Mouse (Mus musculus): ENCODE results near the gene Cfap73.

Gene Cfap73

DNA sequence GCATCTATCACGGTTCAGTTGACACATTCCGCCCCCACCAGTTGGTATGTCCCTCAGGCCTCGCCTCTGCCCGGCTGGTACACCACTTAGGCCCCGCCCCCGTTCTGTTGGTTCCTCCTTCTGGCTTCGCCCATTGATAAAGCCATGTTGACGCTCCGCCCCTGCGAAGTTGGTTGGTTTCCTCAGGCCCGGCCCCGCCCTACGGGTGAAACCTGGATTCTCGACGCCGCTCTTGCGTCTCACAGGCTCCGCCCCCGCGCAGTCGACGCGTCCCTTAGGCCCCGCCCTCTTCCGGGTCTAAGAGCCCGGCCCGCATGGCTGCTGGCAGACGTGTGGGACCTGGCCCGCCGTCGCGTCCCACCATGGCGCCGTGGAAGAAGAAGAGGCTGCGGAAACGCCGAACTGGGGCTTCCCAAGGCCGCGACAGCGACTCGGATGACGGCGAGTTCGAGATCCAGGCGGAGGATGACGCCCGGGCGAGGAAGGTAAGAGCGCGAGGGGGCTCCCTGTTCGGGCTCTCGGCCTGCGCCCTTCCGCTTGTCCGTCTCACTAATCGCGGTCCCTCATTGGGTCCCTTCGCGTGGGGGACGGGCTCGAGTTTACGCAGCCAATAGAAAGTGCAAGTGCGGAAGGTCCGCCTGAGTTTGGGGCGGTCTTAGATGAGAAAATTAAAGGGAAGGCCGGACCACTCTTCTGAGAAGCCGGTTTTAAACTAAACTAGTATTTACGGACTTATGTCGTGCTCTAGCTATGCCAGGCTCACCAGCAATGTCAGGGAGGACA lies 21.0 kb downstream of the Cfap73 start:
- DNase-seq (ENCODE audit: low spot score): peak; percentile 100

DNA sequence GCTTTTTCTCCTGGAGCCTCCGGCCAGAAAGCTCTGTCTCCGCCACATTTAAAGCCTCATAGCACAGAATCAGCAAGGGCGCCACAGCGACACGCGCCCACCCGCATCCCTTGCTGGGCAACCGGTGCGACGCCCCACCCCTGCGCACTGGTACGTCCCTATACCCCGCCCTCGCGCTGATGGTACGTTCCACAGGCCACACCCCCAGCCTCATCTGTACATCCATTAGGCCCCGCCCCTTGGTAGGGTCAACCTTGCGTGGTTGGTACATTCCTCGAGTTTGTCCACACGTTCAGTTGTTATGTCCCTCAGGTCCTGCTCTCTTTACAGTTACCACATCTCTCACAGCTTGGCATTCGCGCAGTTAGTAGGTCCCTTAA lies 21.6 kb downstream of the Cfap73 start, which contains the start of the genes Rita1 and Ddx54:
TSS of gene Rita1 (minus strand) at position 148 of the 380 bp plus-strand sequence.
TSS of gene Ddx54 (plus strand) at position 298 of the 380 bp plus-strand sequence.
- DNase-seq (ENCODE audit: low spot score): peak; percentile 99

DNA sequence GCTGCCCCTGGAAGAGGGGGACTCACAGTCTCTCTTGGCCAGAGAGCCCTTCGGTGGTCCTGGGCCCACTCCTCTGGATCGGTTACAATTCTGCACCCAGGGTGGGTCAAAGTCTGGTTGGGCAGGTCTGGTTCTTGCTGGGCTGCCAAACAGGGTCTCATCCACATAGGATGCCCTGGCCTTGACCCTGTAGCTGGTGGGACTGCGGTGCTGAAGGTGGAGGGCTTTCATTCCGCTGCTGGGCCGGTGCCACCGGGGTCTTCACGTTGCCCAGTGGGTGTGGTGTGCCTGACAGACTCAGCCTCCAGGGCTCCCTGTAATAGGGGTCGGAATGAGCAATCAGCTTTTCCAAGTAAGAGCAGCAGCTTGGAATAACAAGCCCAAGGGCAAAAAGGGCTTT lies 22.6 kb downstream of the Cfap73 start:
- no peak for DNase-seq (ENCODE audit: low spot score)

DNA sequence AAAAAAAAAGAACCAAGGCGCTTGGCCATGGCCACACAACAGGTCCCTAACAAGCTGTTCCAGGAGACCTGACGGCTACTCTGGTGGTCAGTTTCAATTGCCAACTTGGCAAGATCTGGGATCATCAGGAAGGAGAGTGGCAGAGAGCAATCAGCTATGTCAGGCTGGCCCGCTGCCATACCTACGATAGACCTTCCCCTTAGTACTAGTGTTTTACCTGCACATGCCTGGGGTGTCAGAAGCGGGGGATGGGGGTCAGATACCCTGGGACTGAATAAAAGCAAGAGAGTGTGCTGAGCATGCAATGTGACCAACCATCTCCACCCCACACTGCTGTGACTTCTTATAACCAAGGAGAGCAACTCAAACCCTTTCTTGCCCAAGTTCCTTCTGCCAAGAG lies 23.1 kb downstream of the Cfap73 start:
- no peak for DNase-seq (ENCODE audit: low spot score)

DNA sequence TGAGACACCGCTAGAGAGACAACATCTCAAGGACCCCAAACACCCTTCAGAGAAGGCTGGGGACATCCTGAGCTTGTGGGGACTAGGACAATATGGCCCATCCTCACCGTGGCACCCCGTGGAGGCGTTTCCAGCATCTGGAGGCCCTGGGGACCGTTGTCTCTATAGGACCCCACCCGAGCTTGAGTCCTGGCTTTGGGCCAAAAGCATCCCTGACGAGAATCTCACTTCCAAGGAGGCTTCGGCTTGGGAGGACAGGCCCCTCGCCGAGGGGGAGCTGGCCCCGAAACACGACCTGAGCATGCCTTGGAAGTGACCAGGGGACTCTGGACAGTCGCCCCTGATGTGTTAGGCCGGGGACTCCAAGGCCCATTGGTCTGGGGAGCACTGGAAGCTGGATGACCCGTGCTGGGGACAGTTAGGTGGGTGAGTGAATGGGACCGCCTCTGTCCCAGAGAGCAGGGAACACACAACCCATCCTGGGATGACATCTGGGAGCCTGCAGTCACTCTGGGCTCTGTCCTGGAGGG lies 24.7 kb downstream of the Cfap73 start:
- no peak for DNase-seq (ENCODE audit: low spot score)

DNA sequence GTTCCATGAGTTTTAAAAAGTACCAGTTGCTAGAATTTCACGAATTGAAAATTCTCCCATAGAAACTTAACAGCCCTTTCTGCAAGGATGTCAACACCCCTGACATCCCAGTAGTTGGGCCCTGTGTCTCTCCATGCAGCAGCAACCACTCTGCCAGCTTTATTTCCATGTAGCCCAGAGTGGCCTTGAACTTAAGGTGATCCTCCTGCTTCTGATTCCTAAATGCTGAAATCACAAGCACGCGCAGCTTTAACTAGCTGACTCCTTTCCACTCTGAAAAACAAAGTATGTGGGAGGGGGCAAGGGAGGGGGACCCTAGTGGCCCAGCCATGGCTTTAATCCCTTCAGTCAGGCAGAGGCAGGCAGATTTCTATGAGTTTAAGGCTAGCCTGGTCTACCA lies 26.7 kb downstream of the Cfap73 start:
- no peak for DNase-seq (ENCODE audit: low spot score)

DNA sequence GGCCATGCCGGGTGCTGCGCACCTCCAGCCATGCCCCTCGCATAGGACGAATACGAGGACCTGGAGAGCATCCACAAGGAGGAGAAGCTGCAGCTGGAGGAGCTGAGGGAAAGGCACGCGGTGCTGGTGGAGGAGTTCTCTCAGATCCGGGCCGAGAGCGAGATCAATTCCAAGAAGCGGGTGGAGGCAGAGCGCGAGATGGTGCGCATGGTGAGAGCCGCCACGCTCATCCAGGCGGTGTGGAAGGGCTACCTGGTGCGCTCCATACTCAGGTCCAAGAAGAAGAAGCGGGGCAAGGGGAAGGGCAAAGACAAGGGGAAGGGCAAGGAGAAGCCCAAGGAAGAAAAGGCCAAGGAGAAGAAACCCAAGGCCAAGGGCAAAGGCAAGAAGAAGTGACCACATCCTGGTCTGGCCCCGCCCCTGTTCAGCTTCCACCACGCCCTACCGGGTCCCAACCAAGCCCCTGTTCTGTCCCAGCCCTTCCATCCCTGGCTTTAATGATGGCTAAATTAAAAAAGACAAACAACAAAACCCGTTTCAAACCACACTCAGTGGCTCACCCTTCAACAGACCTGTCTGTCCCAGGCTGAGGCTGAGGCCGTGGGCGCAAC lies 27.3 kb downstream of the Cfap73 start:
- no peak for DNase-seq (ENCODE audit: low spot score)

DNA sequence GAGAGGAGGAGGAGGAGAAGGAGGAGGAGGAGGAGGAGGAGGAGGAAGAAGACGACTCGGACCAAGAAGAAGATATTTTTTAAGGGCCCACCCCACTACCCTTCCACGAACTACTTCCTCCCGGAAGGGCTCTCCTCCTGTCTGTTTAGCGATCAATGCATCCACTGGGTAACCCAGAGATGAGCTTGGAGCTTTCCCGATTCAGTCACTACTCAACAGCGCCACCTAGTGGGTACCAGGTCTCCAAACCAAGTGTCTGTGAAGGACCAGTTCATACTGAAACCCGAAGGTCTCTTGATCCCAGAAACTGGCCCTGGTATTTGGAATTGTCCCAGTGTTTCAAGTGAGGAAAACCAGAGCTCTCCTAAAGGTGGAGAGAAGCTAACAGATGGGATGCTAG lies 28.3 kb downstream of the Cfap73 start:
- peak; percentile 93 for DNase-seq (ENCODE audit: low spot score)

DNA sequence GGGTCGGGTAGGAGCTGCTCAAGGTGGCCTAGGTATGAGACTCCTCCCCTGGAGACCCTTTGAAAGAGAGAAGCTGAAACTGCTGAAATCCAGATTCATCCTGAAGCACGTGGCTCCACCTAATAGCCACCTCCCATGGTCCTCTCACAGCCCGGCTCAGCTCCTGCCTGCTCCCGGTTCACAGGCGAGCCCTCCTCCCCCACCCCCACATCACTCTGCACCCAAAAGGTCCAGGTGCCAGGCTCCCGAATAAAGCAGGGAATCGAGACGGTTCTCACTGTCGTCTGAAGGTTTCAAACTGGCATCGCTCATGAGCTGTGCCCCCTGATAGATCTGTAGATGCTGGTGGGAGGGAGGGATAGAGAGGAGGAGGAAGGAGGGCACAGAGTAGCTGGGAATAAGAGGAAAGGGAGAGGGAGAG lies 28.8 kb downstream of the Cfap73 start:
- DNase-seq (ENCODE audit: low spot score): no peak

DNA sequence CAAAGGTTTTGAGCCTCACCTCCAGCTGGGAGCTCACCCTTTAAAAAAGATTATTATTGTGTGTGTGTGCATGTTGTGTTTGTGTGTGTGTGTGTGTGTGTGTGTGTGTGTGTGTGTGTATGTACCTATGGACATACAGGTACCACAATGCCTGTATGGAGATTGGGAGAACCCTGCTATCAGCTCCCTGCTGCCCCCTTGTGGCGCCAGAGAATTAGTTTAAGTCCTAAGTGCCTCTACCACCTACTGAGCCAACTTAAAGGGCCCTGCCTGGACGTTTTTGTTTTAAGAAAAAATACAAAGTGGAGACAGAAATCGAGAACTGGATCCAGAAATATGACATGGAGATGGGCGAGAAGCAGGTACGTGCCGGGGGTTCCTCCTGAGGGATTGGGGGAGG lies 29.2 kb downstream of the Cfap73 start:
- peak; percentile 83 for DNase-seq (ENCODE audit: low spot score)

DNA sequence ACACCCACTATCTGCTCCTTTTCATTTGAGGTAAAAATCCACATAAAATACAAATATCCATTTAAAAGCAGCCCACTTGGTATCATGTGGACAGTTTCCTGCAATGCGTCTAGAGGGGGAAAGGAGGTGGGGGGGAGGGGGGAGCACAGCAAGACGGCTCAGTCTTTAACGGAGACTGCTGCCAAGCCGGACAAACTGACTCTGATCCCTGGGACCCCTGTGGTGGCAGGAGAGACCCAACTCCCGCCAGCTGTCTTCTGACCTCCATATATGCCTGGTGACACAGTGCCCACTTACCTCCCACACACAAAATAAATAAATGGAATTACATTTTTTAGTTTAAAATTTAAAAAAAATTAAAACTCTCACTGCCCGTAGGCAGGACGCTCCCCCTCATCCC lies 30.5 kb downstream of the Cfap73 start:
- DNase-seq (ENCODE audit: low spot score): no peak

DNA sequence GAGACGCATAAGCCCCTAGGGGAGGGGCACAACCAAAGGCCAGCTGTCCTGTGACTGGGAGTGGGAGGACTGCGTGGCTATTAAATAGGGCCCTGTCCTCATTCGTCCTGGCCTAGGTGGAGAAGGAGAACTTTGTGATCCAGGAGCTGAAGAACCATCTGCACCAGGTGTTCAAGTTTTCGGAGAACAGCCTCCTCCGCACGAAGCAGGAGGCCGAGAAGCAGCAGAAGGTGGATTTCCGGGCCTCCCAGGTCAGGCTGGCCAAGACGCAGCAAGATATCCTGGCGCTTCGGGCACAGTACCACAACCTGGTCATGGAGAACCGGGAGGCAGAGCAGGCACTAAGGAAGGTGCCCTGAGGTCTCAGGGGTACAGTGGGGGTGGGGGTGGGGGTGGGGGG lies 31.8 kb downstream of the Cfap73 start:
- DNase-seq (ENCODE audit: low spot score): no peak

DNA sequence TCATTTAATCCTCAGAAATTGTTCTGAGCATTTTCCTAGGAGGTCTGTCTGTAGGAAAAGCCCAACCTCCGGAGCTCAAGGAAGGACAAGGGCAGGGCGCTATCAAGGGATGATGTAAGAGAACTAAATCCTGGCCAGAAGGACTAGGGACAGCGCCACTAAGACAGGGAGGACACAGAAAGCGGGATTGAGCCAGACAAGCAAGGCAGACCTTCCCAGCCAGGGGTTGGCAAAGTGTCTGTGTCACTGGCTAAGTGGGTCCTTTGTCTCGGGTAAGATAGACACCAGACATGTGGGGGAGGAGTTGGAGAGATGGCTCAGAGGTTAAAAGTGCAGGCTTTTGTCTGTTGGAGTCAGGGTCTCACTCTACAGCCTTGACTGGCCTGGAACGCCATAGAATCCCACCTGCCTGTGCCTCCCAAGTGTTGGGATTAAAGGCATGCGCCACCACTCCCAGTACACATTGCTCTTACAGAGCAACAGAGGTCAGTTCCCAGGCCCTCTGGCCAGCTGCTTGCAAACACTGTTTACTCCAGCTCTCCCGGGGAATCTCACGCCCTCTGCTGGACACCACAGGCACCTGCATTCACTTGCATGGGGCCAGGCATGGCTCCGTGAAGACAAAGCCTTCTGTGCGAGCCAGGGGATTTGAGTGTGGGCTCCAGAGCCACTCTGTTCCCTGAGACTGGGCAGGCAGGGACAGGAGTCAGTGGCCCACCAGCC lies 32.9 kb downstream of the Cfap73 start:
- DNase-seq (ENCODE audit: low spot score): no peak

DNA sequence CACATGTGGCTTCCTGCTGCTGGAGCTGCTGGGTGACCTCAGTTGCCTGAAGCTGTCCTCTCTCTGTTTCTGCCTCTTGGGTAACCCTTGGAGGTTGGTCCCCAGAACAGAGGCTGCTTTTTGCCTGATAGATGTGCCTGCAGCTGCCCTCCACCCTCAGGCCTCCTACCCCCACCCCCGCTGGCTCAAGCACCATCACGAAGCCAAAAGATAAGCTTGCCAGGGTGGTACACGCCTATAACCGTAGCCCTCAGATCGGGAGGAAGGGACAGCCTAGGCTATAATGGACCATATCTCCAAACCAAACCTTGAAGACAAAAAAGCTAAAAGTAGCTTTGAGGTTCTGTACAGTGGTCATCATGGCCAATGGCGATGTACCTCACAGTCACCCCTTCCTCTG lies 34.4 kb downstream of the Cfap73 start:
- no peak for DNase-seq (ENCODE audit: low spot score)

DNA sequence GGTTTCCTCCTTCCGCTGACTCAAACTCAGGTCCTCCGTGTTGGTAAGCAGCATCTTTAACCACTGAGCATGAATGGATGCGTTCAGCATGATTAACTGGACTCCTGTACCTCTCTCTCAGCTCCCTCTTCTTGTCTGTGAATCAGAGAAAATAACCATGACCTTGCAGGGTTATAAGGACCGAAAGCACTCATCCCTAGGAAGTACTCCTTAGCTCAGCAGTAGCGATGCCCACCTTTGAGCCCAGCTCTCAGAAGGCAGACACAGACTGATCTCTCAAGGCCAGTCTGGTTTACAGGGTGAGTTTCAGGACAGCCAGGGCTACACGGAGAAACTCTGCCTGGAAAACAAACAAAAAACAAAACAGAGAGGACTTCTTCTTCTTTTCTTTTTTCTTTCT lies 39.5 kb downstream of the Cfap73 start:
- no peak for DNase-seq (ENCODE audit: low spot score)

DNA sequence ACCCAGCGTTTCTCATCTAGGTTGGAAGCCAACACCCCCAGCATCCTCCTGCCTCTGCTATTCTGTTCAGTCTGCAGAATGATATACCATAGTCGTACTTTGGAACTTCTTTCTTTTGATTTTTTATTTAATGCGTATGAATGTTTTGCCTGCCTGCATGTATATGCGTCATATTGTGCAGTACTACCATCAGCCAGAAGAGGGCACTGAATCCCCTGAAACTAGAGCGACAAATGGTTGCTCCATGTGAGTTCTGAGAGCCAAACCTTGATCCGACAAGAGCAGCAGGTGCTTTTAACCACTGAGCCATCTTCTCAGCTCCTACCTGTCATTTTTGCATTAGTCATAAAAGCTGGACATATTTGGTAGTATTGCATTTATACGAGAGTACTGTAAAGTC lies 41.9 kb downstream of the Cfap73 start:
- DNase-seq (ENCODE audit: low spot score): no peak

DNA sequence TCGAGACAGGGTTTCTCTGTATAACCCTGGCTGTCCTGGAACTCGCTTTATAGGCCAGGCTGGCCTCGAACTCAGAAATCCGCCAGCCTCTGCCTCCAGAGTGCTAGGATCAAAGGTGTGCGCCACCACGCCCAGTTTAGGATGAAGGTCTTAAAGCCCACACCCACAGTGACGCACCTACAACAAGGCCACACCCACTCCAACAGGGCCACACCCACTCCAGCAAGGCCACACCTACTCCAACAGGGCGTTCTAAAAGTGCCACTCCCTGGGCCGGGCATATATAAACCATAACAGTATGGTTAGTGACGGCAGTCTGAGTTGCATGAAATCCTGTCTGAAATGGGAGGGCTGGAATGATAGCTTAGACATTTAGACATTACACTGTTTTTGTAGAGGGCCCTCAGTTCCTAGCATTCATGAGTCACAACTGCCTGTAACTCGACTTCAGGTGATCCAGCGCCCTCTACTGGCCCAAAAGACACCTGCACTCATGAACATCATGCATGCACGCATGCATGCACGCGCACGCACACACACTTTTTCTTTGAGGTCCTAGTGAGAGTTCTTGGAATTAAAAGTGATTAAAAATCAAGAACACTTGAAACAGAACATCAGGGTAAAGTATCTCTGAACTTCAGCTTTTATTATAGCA lies 43.6 kb downstream of the Cfap73 start:
- DNase-seq (ENCODE audit: low spot score): no peak

DNA sequence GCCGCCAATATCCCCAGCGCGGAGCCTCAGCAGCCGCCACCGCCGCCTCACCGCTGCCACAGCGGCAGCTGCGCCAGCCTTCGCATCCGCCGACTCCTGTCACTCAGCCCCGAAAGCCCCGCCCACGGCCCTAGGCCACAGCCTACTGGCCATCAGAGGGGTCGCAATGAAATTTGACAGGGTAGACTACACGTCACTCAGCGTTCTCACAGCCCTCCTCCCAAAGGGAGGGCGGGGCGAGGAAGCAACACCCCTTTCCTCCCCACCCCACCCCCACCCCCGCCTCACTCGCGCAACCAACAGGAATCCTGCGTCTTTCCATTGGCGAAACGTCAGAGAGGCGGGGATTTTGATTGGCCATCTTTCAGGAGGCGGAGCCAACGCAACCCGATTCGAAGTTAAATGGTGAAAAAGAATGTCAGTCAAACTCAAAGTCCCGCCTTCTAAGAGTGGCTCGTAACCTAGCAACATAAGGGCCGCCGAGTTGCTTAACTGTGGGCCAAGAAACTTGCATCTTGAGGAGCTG lies 45.4 kb downstream of the Cfap73 start, which contains the start of the genes Tpcn1 and Iqcd:
TSS of gene Tpcn1 (minus strand) at position 105 of the 526 bp plus-strand sequence.
TSS of gene Iqcd (plus strand) at position 448 of the 526 bp plus-strand sequence.
- DNase-seq (ENCODE audit: low spot score): peak; percentile 99

DNA sequence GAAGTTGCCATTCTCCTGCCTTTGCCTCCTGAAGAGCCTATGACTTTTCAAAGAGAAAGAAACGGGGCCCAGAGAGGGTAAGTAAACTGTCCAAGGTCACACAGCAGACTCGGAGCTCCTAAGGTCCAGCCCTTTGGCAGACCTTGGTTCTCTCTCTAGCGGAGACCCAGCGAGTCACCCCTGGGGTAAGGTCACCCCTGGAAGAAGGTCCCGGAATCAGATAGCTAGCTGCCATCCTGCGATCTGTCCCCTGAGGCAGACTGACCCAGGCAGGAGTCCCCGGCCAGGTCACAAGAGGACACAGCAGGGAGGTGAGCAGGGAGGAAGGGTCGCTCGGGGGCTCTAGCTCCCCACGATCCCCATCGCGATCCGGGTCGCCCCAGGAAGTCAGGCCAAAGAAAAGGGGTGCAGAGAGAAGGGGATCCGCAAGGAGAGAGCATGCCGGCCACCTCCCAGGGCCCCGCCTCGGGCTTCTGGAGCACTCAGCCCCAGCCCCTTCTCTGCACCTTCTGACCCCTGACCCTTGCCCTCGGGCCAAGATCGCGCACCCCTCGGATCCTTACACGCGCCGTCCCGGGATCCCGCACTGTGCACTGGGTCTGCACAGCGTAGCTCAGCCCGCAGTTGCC lies 46.0 kb downstream of the Cfap73 start:
- no peak for DNase-seq (ENCODE audit: low spot score)

DNA sequence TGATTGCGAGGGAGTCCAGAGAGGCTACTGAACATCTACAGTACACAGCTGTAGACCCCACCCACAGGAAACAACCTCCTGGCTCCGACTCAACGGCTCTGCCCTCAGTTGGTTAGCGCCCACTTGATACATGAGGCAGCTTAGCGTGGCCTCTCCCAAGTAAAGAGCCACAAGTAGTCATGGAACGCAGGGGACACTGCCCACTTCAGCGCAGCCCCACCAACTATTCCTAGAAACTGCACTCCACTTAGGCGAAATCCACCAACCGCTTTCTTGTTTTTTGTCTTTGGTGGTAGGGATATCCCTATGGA lies 46.5 kb downstream of the Cfap73 start:
- DNase-seq (ENCODE audit: low spot score): no peak
